Mouse (Mus musculus) midbrain, embryonic 12.5 days (tissue): ENCODE data around the gene Phc2. TPM values are rescaled to one million over a fixed set of nuclear protein-coding genes. Genes with fewer than 3 reads are reported as not detected.

Experiments
- ATAC-seq: fragments of 200-750 bp; cut with Nextera tagmentation; 2 replicates; pipeline ENCODE4 v1.8.0; 2017; ENCODE audit warnings: low read depth, moderate TSS enrichment, moderate library complexity; ENCODE audit not compliant: low FRiP score
- H3K27ac ChIP-seq: fragments of 300-500 bp; sonication (generic); replicated peaks from 2 replicates; pipeline ENCODE4 v1.5.1; 2016; ENCODE audit warnings: mild to moderate bottlenecking
- H3K27me3 ChIP-seq: fragments of 300-500 bp; sonication (generic); 2 replicates; pipeline ENCODE4 v1.6.1; 2016; ENCODE audit warnings: mild to moderate bottlenecking
- H3K36me3 ChIP-seq: fragments of 300-500 bp; sonication (generic); 2 replicates; pipeline ENCODE4 v1.6.1; 2016
- H3K4me1 ChIP-seq: fragments of 300-500 bp; sonication (generic); 2 replicates; pipeline ENCODE4 v1.6.1; 2016
- H3K4me2 ChIP-seq: fragments of 300-500 bp; sonication (generic); replicated peaks from 2 replicates; pipeline ENCODE4 v1.6.1; 2016; ENCODE audit warnings: mild to moderate bottlenecking, moderate library complexity
- H3K4me3 ChIP-seq: fragments of 300-500 bp; sonication (generic); 2 replicates; pipeline ENCODE4 v1.5.1; 2016; ENCODE audit warnings: mild to moderate bottlenecking
- H3K9ac ChIP-seq: fragments of 300-500 bp; sonication (generic); replicated peaks from 2 replicates; pipeline ENCODE4 v1.6.1; 2016; ENCODE audit warnings: mild to moderate bottlenecking, moderate library complexity
- H3K9me3 ChIP-seq: fragments of 300-500 bp; sonication (generic); 2 replicates; pipeline ENCODE4 v1.6.1; 2016; ENCODE audit warnings: mild to moderate bottlenecking
- WGBS: fragments of 180-500 bp; shearing (Covaris S2); methylation state at CpG from one replicate; pipeline ENCODE4 v1.1.7; 2016; 5-methylcytosine and 5-hydroxymethylcytosine counted together
- polyA plus RNA-seq: library from polyadenylated mRNA; unstranded; fragments of >200 nt; fragmentation: Nextera tagmentation; extraction: Ambion mirVana; gene quantifications from 2 replicates; pipeline ENCODE4 v1.2.1, GENCODE M21; 2016

Phc2 gene
- polyA plus RNA-seq, 1 experiment from 2014 or later, result 133 TPM

- no peak overlapping the region for H3K4me2 ChIP-seq
- ATAC-seq, result no peak
- no peak overlapping the region for H3K4me3 ChIP-seq
- 58% methylated on average over 8 of the region's 8 CpGs for WGBS
- no peaks in the 10 kb centered on the region for H3K9me3 ChIP-seq
- H3K27me3 ChIP-seq, result 0 out of 2 replicates have a peak, but pooled peaks cover 2% of the 10 kb centered on the region
- H3K4me1 ChIP-seq, result peaks cover 18% of the 10 kb centered on the region
- no peak overlapping the region for H3K9ac ChIP-seq
- H3K27ac ChIP-seq, result no peak overlapping the region
- H3K36me3 ChIP-seq, result no peaks in the 10 kb centered on the region
Measured at GRCm38 (mm10) chr4:128681126-128681525, 26.6 kb downstream of the Phc2 start.

GRCm38 (mm10) chr4:128682281-128682680 is 27.8 kb downstream of the Phc2 start:
- 94% methylated on average over 13 of the region's 13 CpGs for WGBS
- no peak overlapping the region for H3K27ac ChIP-seq
- no peaks in the 10 kb centered on the region for H3K9me3 ChIP-seq
- no peak for ATAC-seq
- H3K9ac ChIP-seq, result no peak overlapping the region
- no peaks in the 10 kb centered on the region for H3K36me3 ChIP-seq
- no peak overlapping the region for H3K4me2 ChIP-seq
- 0 out of 2 replicates have a peak, but pooled peaks cover 2% of the 10 kb centered on the region for H3K27me3 ChIP-seq
- peaks cover 18% of the 10 kb centered on the region for H3K4me1 ChIP-seq
- H3K4me3 ChIP-seq, result no peak overlapping the region

- H3K4me2 ChIP-seq, result no peak overlapping the region
- WGBS, result 40% methylated on average over 3 of the region's 3 CpGs
- ATAC-seq, result no peak
- 0 out of 2 replicates have a peak, but pooled peaks cover 2% of the 10 kb centered on the region for H3K27me3 ChIP-seq
- H3K36me3 ChIP-seq, result no peaks in the 10 kb centered on the region
- no peak overlapping the region for H3K4me3 ChIP-seq
- H3K4me1 ChIP-seq, result peaks cover 20% of the 10 kb centered on the region
- no peaks in the 10 kb centered on the region for H3K9me3 ChIP-seq
- no peak overlapping the region for H3K9ac ChIP-seq
- peak overlapping the region; percentile 63 for H3K27ac ChIP-seq
Measured at GRCm38 (mm10) chr4:128683706-128684105, 29.2 kb downstream of the Phc2 start.

GRCm38 (mm10) chr4:128684108-128684507 is 29.6 kb downstream of the Phc2 start:
- peak overlapping the region; percentile 63; the same call in 1 of the 2 replicates for H3K27ac ChIP-seq
- peaks cover 20% of the 10 kb centered on the region for H3K4me1 ChIP-seq
- H3K36me3 ChIP-seq, result no peaks in the 10 kb centered on the region
- no peaks in the 10 kb centered on the region for H3K9me3 ChIP-seq
- no peak overlapping the region for H3K9ac ChIP-seq
- ATAC-seq, result no peak
- H3K4me3 ChIP-seq, result no peak overlapping the region
- 72% methylated on average over 11 of the region's 11 CpGs for WGBS
- H3K4me2 ChIP-seq, result no peak overlapping the region
- 0 out of 2 replicates have a peak, but pooled peaks cover 2% of the 10 kb centered on the region for H3K27me3 ChIP-seq

GRCm38 (mm10) chr4:128688513-128688913 is 34.0 kb downstream of the Phc2 start:
- Histone ChIP-seq H3K27ac (peak overlapping the region; percentile 56), H3K9ac (no peak overlapping the region; the same call in 1 of the 2 replicates), H3K36me3 (no peaks in the 10 kb centered on the region), H3K27me3 (no peaks in the 10 kb centered on the region), H3K4me1 (peaks cover 52% of the 10 kb centered on the region), H3K9me3 (no peaks in the 10 kb centered on the region), H3K4me3 (no peak overlapping the region), H3K4me2 (no peak overlapping the region)
- WGBS, result 60% methylated on average over 6 of the region's 6 CpGs
- ATAC-seq, result no peak

GRCm38 (mm10) chr4:128688976-128689375 is 34.5 kb downstream of the Phc2 start:
- ATAC-seq, result no peak

GRCm38 (mm10) chr4:128689739-128690304 is 35.3 kb downstream of the Phc2 start:
- Histone ChIP-seq H3K4me3 (no peak overlapping the region), H3K4me2 (peak overlapping the region; percentile 28; the same call in 1 of the 2 replicates), H3K9ac (no peak overlapping the region), H3K27me3 (no peaks in the 10 kb centered on the region), H3K4me1 (peaks cover 47% of the 10 kb centered on the region), H3K36me3 (no peaks in the 10 kb centered on the region), H3K9me3 (no peaks in the 10 kb centered on the region), H3K27ac (no peak overlapping the region)
- ATAC-seq, result no peak
- WGBS, result 78% methylated on average over 6 of the region's 6 CpGs

More at GRCm38 (mm10) chr4:128688976-128689375, 34.5 kb downstream of the Phc2 start:
- Histone ChIP-seq H3K9ac (0 out of 2 replicates have a peak overlapping the region, but pooled peaks have one; percentile 21), H3K27ac (peak overlapping the region; percentile 40), H3K4me1 (peaks cover 49% of the 10 kb centered on the region), H3K4me3 (0 out of 2 replicates have a peak overlapping the region, but pooled peaks have one; percentile 9), H3K4me2 (peak overlapping the region; percentile 28), H3K27me3 (no peaks in the 10 kb centered on the region), H3K9me3 (no peaks in the 10 kb centered on the region), H3K36me3 (no peaks in the 10 kb centered on the region)
- 82% methylated on average over 9 of the region's 9 CpGs for WGBS

GRCm38 (mm10) chr4:128691195-128691594 is 36.7 kb downstream of the Phc2 start:
- H3K4me2 ChIP-seq, result no peak overlapping the region
- H3K9me3 ChIP-seq, result no peaks in the 10 kb centered on the region
- H3K9ac ChIP-seq, result no peak overlapping the region
- peaks cover 47% of the 10 kb centered on the region for H3K4me1 ChIP-seq
- no peaks in the 10 kb centered on the region for H3K27me3 ChIP-seq
- H3K4me3 ChIP-seq, result no peak overlapping the region
- 83% methylated on average over 4 of the region's 4 CpGs for WGBS
- H3K36me3 ChIP-seq, result no peaks in the 10 kb centered on the region
- no peak for ATAC-seq
- no peak overlapping the region for H3K27ac ChIP-seq

GRCm38 (mm10) chr4:128692149-128692925 is 37.8 kb downstream of the Phc2 start:
- Histone ChIP-seq H3K27ac (no peak overlapping the region), H3K4me2 (no peak overlapping the region), H3K9me3 (no peaks in the 10 kb centered on the region), H3K9ac (no peak overlapping the region), H3K27me3 (no peaks in the 10 kb centered on the region), H3K36me3 (no peaks in the 10 kb centered on the region), H3K4me1 (peaks cover 49% of the 10 kb centered on the region), H3K4me3 (no peak overlapping the region)
- WGBS, result 71% methylated on average over 14 of the region's 15 CpGs
- ATAC-seq, result no peak

GRCm38 (mm10) chr4:128693207-128693606 is 38.7 kb downstream of the Phc2 start:
- Histone ChIP-seq H3K9ac (no peak overlapping the region), H3K4me1 (peaks cover 55% of the 10 kb centered on the region), H3K4me2 (no peak overlapping the region), H3K27me3 (no peaks in the 10 kb centered on the region), H3K36me3 (no peaks in the 10 kb centered on the region), H3K27ac (0 out of 2 replicates have a peak overlapping the region, but pooled peaks have one; percentile 10), H3K9me3 (no peaks in the 10 kb centered on the region), H3K4me3 (no peak overlapping the region)
- 59% methylated on average over 5 of the region's 5 CpGs for WGBS
- ATAC-seq, result no peak

GRCm38 (mm10) chr4:128694315-128694714 is 39.8 kb downstream of the Phc2 start:
- no peak overlapping the region for H3K4me3 ChIP-seq
- no peak for ATAC-seq
- peaks cover 46% of the 10 kb centered on the region for H3K4me1 ChIP-seq
- no peaks in the 10 kb centered on the region for H3K36me3 ChIP-seq
- H3K9ac ChIP-seq, result no peak overlapping the region
- no peaks in the 10 kb centered on the region for H3K27me3 ChIP-seq
- no peaks in the 10 kb centered on the region for H3K9me3 ChIP-seq
- H3K27ac ChIP-seq, result no peak overlapping the region
- no peak overlapping the region for H3K4me2 ChIP-seq

GRCm38 (mm10) chr4:128695149-128695548 is 40.6 kb downstream of the Phc2 start:
- Histone ChIP-seq H3K27me3 (no peaks in the 10 kb centered on the region), H3K4me3 (no peak overlapping the region), H3K9me3 (no peaks in the 10 kb centered on the region), H3K4me2 (no peak overlapping the region), H3K9ac (no peak overlapping the region), H3K4me1 (peaks cover 39% of the 10 kb centered on the region), H3K27ac (no peak overlapping the region), H3K36me3 (no peaks in the 10 kb centered on the region)
- no peak for ATAC-seq
- WGBS, result 88% methylated on average over 7 of the region's 7 CpGs
